Mouse (Mus musculus) embryonic facial prominence, embryonic 11.5 days (tissue): ENCODE results near the gene Olfr26. TPM values are rescaled to one million over a fixed set of nuclear protein-coding genes. Genes with fewer than 3 reads are reported as not detected.
"Not testable (repeated sequence)": the region's sequence is repeated elsewhere in the genome, so short reads cannot be mapped to it uniquely, and the experiment has no call there.

ENCODE experiments used
- ATAC-seq: fragments of 200-750 bp; cut with Nextera tagmentation; replicated peaks from 2 replicates; pipeline ENCODE4 v1.8.0; 2017; ENCODE audit warnings: low read depth; ENCODE audit not compliant: insufficient number of reproducible peaks, low FRiP score, low TSS enrichment
- DNase-seq: peaks from one replicate; pipeline ENCODE4 v3.0.0-alpha.2; 2015; ENCODE audit warnings: low spot score
- H3K27ac ChIP-seq: fragments of 300-500 bp; sonication (generic); replicated peaks from 2 replicates; pipeline ENCODE4 v1.5.1; 2014; ENCODE audit warnings: mild to moderate bottlenecking, low read depth, low read length, control low read depth
- H3K27me3 ChIP-seq: fragments of 300-500 bp; sonication (generic); 2 replicates; pipeline ENCODE4 v1.6.1; 2014; ENCODE audit warnings: mild to moderate bottlenecking, low read length, moderate library complexity, mixed read lengths; ENCODE audit not compliant: control insufficient read depth, insufficient read depth
- H3K36me3 ChIP-seq: fragments of 300-500 bp; sonication (generic); replicated peaks from 2 replicates; pipeline ENCODE4 v1.6.1; 2014; ENCODE audit warnings: low read depth, mild to moderate bottlenecking, low read length, moderate library complexity, mixed read lengths; ENCODE audit not compliant: control insufficient read depth, insufficient read depth
- H3K4me1 ChIP-seq: fragments of 300-500 bp; sonication (generic); 2 replicates; pipeline ENCODE4 v1.6.1; 2014; ENCODE audit warnings: low read length, mixed read lengths; ENCODE audit not compliant: control insufficient read depth, insufficient read depth
- H3K4me2 ChIP-seq: fragments of 300-500 bp; sonication (generic); 2 replicates; pipeline ENCODE4 v1.6.1; 2014; ENCODE audit warnings: low read depth, mild to moderate bottlenecking, control low read depth, low read length, moderate library complexity
- H3K4me3 ChIP-seq: fragments of 300-500 bp; sonication (generic); 2 replicates; pipeline ENCODE4 v1.5.1; 2014; ENCODE audit warnings: low read depth, low read length, control low read depth
- H3K9ac ChIP-seq: fragments of 300-500 bp; sonication (generic); replicated peaks from 2 replicates; pipeline ENCODE4 v1.6.1; 2014; ENCODE audit warnings: mild to moderate bottlenecking, control low read depth, low read length
- H3K9me3 ChIP-seq: fragments of 300-500 bp; sonication (generic); replicated peaks from 2 replicates; pipeline ENCODE4 v1.6.1; 2016; ENCODE audit warnings: mild to moderate bottlenecking, low read length, inconsistent platforms, mixed read lengths; ENCODE audit not compliant: control insufficient read depth
- WGBS: fragments of 180-500 bp; shearing (Covaris S2); extraction: QIAGEN DNeasy Blood & Tissue Kit; methylation state at CpG from one replicate; pipeline ENCODE4 v1.1.7; 2014; 5-methylcytosine and 5-hydroxymethylcytosine counted together
- polyA plus RNA-seq: library from polyadenylated mRNA; unstranded; fragments of >200 nt; fragmentation: Nextera tagmentation; extraction: Ambion mirVana; gene quantifications from 2 replicates; pipeline ENCODE4 v1.2.1, GENCODE M21; 2014

The Olfr26 gene
- polyA plus RNA-seq: not detected in 2 replicates

DNA sequence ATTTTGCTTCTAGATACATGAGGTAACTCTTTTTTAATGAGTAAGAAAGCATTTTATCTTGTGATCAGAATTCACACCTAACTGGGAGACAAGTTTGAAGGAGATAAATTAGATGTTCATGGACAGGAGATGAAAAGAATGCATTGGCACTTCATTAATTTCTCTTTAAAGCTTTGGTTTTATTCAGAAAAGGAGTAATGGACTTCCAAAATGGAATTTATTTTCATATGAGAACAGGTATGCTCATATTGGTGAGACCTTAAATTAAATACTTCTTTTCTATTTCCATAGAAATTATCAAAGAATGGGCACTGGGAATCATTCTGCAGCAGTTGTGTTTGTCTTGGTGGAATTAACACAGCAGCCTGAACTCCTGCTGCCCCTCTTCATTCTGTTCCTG, at the start of gene Olfr26:
TSS of gene Olfr26 (plus strand) at position 301 of the 400 bp plus-strand sequence.
- Histone ChIP-seq H3K27me3 (no peaks in the 10 kb centered on the region), H3K27ac (no peak within 1 kb of the TSS), H3K9me3 (no peaks in the 10 kb centered on the region), H3K36me3 (no peaks in the 10 kb centered on the region), H3K4me3 (no peak within 1 kb of the TSS), H3K4me2 (no peak within 1 kb of the TSS), H3K4me1 (no peaks in the 10 kb centered on the region), H3K9ac (no peak within 1 kb of the TSS)
- DNase-seq (no peak), ATAC-seq (no peak)

DNA sequence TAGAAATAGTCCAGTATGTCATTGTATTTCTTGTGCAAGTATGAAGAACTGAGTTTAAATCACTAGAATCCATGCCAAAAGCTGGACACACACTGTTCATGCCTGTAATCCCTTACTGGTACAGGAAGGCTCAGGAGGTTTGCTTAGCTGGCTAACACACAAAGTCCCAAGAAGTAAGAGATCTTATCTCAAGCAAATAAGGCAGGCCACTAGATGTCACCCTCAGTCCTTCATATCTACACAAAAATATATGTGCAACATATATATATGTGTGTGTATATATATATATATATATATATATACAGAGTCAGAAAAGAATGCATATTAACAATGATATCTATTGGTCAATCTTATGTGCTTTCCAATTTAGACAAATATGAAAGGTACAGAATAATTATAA, 49.2 kb upstream of the Olfr26 start:
- no peak overlapping the region for H3K9ac ChIP-seq
- no peaks in the 10 kb centered on the region for H3K9me3 ChIP-seq
- no peak for DNase-seq
- H3K27ac ChIP-seq: no peak overlapping the region
- no peaks in the 10 kb centered on the region for H3K36me3 ChIP-seq
- no peak overlapping the region for H3K4me3 ChIP-seq
- no peak for ATAC-seq
- H3K4me1 ChIP-seq: no peaks in the 10 kb centered on the region
- no peaks in the 10 kb centered on the region for H3K27me3 ChIP-seq
- no peak overlapping the region for H3K4me2 ChIP-seq

DNA sequence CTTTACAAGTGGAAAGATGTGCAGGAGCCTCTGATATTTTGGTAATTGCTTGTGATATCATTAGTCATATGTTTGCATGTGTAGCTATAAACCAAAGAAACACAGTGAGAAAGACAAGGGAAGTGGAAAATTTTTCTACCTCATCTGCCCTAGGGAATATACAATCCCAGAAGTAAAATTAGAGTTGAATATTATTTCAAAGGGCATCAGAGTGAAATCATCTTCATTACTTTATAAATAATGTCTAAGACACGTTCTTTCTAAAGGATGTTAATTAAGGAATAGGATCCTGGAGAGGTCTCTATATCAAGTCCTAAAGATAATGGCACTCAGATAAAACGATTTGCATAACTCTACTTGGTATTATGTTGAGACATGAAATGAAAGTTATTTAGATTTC, 40.5 kb upstream of the Olfr26 start, which contains the start of gene Olfr922:
TSS of gene Olfr922 (plus strand) at position 301 of the 400 bp plus-strand sequence.
- Histone ChIP-seq H3K4me1 (no peaks in the 10 kb centered on the region), H3K9ac (no peak within 1 kb of the TSS), H3K4me3 (no peak within 1 kb of the TSS), H3K9me3 (no peaks in the 10 kb centered on the region), H3K4me2 (no peak within 1 kb of the TSS), H3K36me3 (no peaks in the 10 kb centered on the region), H3K27me3 (no peaks in the 10 kb centered on the region), H3K27ac (no peak within 1 kb of the TSS)
- ATAC-seq (no peak), DNase-seq (no peak)
- 71% methylated on average over 2 of the region's 2 CpGs for WGBS

DNA sequence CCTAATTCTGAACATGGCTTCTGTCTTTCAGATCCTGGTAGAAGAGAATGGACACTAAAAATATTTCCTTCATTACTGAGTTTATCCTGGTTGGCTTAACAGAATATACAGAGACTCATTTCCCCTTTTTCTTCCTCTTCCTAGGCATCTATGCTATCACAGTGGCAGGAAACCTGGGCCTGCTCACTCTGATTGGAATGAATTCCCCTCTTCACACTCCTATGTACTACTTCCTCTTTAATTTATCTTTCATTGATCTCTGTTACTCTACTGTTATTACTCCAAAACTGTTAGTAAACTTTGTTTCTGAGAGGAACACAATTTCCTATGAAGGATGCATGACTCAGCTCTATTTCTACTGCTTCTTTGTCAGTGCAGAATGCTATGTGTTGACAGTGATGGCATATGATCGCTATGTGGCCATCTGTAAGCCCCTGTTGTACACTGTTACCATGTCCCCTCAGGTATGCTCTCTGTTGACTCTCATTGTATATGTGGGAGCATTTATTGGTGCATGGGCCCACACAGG, 39.3 kb upstream of the Olfr26 start:
- Histone ChIP-seq H3K36me3 (no peaks in the 10 kb centered on the region), H3K9me3 (no peaks in the 10 kb centered on the region), H3K4me2 (no peak overlapping the region), H3K4me1 (no peaks in the 10 kb centered on the region), H3K27ac (no peak overlapping the region), H3K9ac (no peak overlapping the region), H3K27me3 (no peaks in the 10 kb centered on the region), H3K4me3 (no peak overlapping the region)
- DNase-seq (no peak), ATAC-seq (no peak)
- WGBS: 96% methylated on average over 1 of the region's 1 CpGs

DNA sequence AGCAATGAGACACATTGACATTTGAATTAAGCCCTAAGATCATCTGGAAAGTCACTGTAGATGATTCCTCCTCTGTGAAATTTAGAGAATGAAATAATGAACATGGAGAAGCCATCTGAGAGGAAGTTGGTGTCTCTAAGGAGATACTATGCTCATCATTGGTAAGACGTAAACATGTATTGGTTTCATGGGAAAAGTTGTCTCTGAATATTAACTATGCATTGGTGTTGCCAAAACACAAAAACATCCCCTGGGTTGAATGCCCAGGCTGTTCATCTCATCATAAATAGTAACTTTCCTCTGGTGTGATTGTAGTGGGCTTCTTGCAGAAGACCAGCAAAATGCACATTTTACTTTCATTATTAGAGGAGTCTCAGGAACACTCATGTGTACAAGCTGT, 28.6 kb upstream of the Olfr26 start, which contains the start of gene Olfr923:
TSS of gene Olfr923 (plus strand) at position 301 of the 400 bp plus-strand sequence.
- Histone ChIP-seq H3K9ac (no peak within 1 kb of the TSS), H3K4me3 (no peak within 1 kb of the TSS)
- DNase-seq: no peak

DNA sequence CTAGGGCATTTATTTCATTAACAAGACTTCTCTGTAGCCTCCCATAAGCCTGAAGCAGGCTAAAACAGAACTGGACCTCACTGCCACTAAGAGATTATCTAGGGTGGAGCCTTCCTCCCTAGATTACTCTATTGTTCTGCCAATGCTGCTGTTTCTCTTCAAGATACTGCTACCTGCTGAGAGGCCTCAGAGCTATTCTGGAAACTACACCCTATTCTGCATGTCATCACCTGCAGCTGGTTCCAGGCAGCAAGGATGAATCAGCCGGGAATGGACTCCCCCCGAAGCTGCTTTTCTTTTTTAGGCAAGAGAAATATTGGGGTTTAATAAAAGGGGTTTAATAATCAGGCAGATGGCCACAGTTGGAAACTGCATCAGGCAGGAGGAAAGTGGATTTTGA, 21.8 kb upstream of the Olfr26 start:
- H3K9me3 ChIP-seq: no peaks in the 10 kb centered on the region
- WGBS: 94% methylated on average over 2 of the region's 2 CpGs
- no peak for DNase-seq
- no peak for ATAC-seq
- no peak overlapping the region for H3K4me3 ChIP-seq
- no peaks in the 10 kb centered on the region for H3K36me3 ChIP-seq
- no peak overlapping the region for H3K27ac ChIP-seq
- no peak overlapping the region for H3K4me2 ChIP-seq
- no peak overlapping the region for H3K9ac ChIP-seq
- H3K27me3 ChIP-seq: no peaks in the 10 kb centered on the region
- H3K4me1 ChIP-seq: no peaks in the 10 kb centered on the region

More for the DNA sequence above, 28.6 kb upstream of the Olfr26 start, which contains the start of gene Olfr923:
- Histone ChIP-seq H3K27ac (no peak within 1 kb of the TSS), H3K36me3 (no peaks in the 10 kb centered on the region), H3K9me3 (no peaks in the 10 kb centered on the region), H3K27me3 (no peaks in the 10 kb centered on the region), H3K4me1 (no peaks in the 10 kb centered on the region), H3K4me2 (no peak within 1 kb of the TSS)
- no peak for ATAC-seq
- WGBS: 90% methylated on average over 1 of the region's 1 CpGs

DNA sequence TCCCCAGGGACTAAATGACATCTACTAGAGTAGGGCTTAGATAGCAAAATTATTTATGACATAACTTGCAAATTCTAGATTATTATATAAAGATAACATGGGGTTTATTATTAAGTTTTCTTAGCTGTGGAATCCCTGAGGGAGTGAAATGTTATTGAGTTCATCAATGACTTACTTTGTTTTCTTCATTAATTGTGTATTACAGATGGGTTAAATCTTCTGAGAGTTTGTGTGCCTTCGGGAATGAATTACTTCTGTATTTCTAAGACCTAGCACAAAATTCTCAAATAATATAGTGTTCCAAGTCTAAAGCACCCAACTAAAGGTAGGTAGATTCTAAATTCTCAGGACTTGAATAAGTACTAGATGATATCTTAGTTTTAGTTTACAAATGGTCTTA, 10.7 kb upstream of the Olfr26 start, which contains the start of gene Olfr924:
TSS of gene Olfr924 (plus strand) at position 301 of the 400 bp plus-strand sequence.
- no peaks in the 10 kb centered on the region for H3K9me3 ChIP-seq
- H3K27ac ChIP-seq: no peak within 1 kb of the TSS
- H3K4me3 ChIP-seq: no peak within 1 kb of the TSS
- 82% methylated on average over 1 of the region's 1 CpGs for WGBS
- no peaks in the 10 kb centered on the region for H3K4me1 ChIP-seq
- DNase-seq (no peak), ATAC-seq (no peak)
- H3K36me3 ChIP-seq: no peaks in the 10 kb centered on the region
- no peak within 1 kb of the TSS for H3K9ac ChIP-seq
- no peak within 1 kb of the TSS for H3K4me2 ChIP-seq
- H3K27me3 ChIP-seq: no peaks in the 10 kb centered on the region

DNA sequence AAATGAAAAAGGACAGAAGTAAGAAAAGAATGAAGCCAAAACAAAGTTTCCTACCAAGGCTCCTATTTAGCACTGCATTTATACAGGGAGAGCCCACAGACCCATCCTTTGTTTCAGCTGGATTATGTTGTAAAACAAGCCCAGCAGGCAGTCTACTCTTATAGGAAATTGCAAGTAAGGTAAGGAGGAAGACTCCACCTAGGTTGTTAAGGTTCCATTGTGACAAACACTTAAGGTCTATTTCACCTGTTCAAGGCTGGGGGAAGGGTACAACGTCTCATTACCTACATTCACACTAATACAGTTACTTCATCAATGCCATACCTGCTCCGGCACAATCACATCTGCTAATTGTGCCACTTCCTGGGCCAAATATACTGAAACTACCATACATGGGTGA, 20.0 kb downstream of the Olfr26 start:
- WGBS: 68% methylated on average over 2 of the region's 2 CpGs
- H3K36me3 ChIP-seq, H3K27ac ChIP-seq, ATAC-seq, H3K4me2 ChIP-seq, H3K4me1 ChIP-seq, H3K9me3 ChIP-seq, DNase-seq, H3K9ac ChIP-seq, H3K4me3 ChIP-seq, H3K27me3 ChIP-seq: not testable (repeated sequence)
